Mouse (Mus musculus) lung, embryonic 14.5 days (tissue): Measurements from ENCODE around the gene Tsc1. TPM values are rescaled to one million over a fixed set of nuclear protein-coding genes. Genes with fewer than 3 reads are reported as not detected.

Source experiments
- ATAC-seq: fragments of 200-750 bp; cut with Nextera tagmentation; 2 replicates; pipeline ENCODE4 v1.8.0; 2017; ENCODE audit warnings: mild to moderate bottlenecking, moderate TSS enrichment, moderate library complexity; ENCODE audit not compliant: insufficient read depth
- DNase-seq: peaks from one replicate; pipeline ENCODE4 v3.0.0-alpha.2; 2015
- H3K27ac ChIP-seq: fragments of 300-500 bp; sonication (generic); 2 replicates; pipeline ENCODE4 v1.5.1; 2014; ENCODE audit warnings: low read depth, mild to moderate bottlenecking, moderate library complexity
- H3K27me3 ChIP-seq: fragments of 300-500 bp; sonication (generic); 2 replicates; pipeline ENCODE4 v1.6.1; 2014; ENCODE audit warnings: low read length, control low read depth; ENCODE audit not compliant: insufficient read depth
- H3K36me3 ChIP-seq: fragments of 300-500 bp; sonication (generic); 2 replicates; pipeline ENCODE4 v1.6.1; 2014; ENCODE audit warnings: control low read depth; ENCODE audit not compliant: insufficient read depth
- H3K4me1 ChIP-seq: fragments of 300-500 bp; sonication (generic); 2 replicates; pipeline ENCODE4 v1.6.1; 2014; ENCODE audit warnings: antibody characterized with exemption, control low read depth; ENCODE audit not compliant: insufficient read depth
- H3K4me2 ChIP-seq: fragments of 300-500 bp; sonication (generic); 2 replicates; pipeline ENCODE4 v1.6.1; 2014; ENCODE audit warnings: mild to moderate bottlenecking
- H3K4me3 ChIP-seq: fragments of 300-500 bp; sonication (generic); 2 replicates; pipeline ENCODE4 v1.5.1; 2014; ENCODE audit warnings: low read depth, low read length
- H3K9ac ChIP-seq: fragments of 300-500 bp; sonication (generic); 2 replicates; pipeline ENCODE4 v1.6.1; 2014
- H3K9me3 ChIP-seq: fragments of 300-500 bp; sonication (generic); 2 replicates; pipeline ENCODE4 v1.6.1; 2016; ENCODE audit warnings: low read depth, low read length, control low read depth
- CTCF ChIP-seq: IDR thresholded peaks from 2 replicates; pipeline ENCODE4 v1.5.1; 2016; ENCODE audit warnings: antibody characterized with exemption, low read depth
- WGBS: fragments of 180-500 bp; shearing (Covaris S2); extraction: QIAGEN DNeasy Blood & Tissue Kit; methylation state at CpG from one replicate; pipeline ENCODE4 v1.1.7; 2014; 5-methylcytosine and 5-hydroxymethylcytosine counted together
- polyA plus RNA-seq: library from polyadenylated mRNA; unstranded; fragments of >200 nt; fragmentation: Nextera tagmentation; extraction: Ambion mirVana; gene quantifications from 2 replicates; pipeline ENCODE4 v1.2.1, GENCODE M21; 2014

The Tsc1 gene
- polyA plus RNA-seq, 1 experiment from 2014 or later: 22.2 TPM

GRCm38 (mm10) chr2:28637106-28637845 lies 3.8 kb upstream of the Tsc1 start:
- H3K4me2 ChIP-seq: no peak overlapping the region
- no peak for TF ChIP-seq CTCF
- 48% methylated on average over 9 of the region's 9 CpGs for WGBS
- H3K27me3 ChIP-seq: no peaks in the 10 kb centered on the region
- H3K36me3 ChIP-seq: no peaks in the 10 kb centered on the region
- H3K27ac ChIP-seq: no peak overlapping the region
- H3K4me3 ChIP-seq: no peak overlapping the region
- H3K9me3 ChIP-seq: no peaks in the 10 kb centered on the region
- DNase-seq: peak; percentile 10
- H3K9ac ChIP-seq: no peak overlapping the region
- peaks cover 11% of the 10 kb centered on the region for H3K4me1 ChIP-seq
- no peak for ATAC-seq

- Histone ChIP-seq H3K4me2 (peak overlapping the region; percentile 48), H3K4me3 (peak overlapping the region; percentile 9; the same call in 1 of the 2 replicates), H3K27me3 (no peaks in the 10 kb centered on the region), H3K9ac (no peak overlapping the region), H3K9me3 (no peaks in the 10 kb centered on the region), H3K36me3 (no peaks in the 10 kb centered on the region), H3K27ac (peak overlapping the region; percentile 24; the same call in 1 of the 2 replicates), H3K4me1 (peaks cover 11% of the 10 kb centered on the region)
- no peak for ATAC-seq
- 20% methylated on average over 9 of the region's 9 CpGs for WGBS
- peak; percentile 49 for DNase-seq
- TF ChIP-seq CTCF: no peak
Observed at GRCm38 (mm10) chr2:28638352-28638751, 2.7 kb upstream of the Tsc1 start.

- H3K4me2 ChIP-seq: peak overlapping the region; percentile 48
- peak; percentile 69 for DNase-seq
- no peaks in the 10 kb centered on the region for H3K36me3 ChIP-seq
- H3K9me3 ChIP-seq: no peaks in the 10 kb centered on the region
- peak overlapping the region; percentile 30 for H3K27ac ChIP-seq
- no peak for TF ChIP-seq CTCF
- no peak for ATAC-seq
- H3K9ac ChIP-seq: no peak overlapping the region
- H3K4me1 ChIP-seq: peaks cover 11% of the 10 kb centered on the region
- H3K4me3 ChIP-seq: peak overlapping the region; percentile 9; the same call in 1 of the 2 replicates
- WGBS: 8% methylated on average over 9 of the region's 9 CpGs
- H3K27me3 ChIP-seq: no peaks in the 10 kb centered on the region
Observed at GRCm38 (mm10) chr2:28638886-28639285, 2.1 kb upstream of the Tsc1 start.

- H3K4me1 ChIP-seq: peaks cover 11% of the 10 kb centered on the region
- 51% methylated on average over 7 of the region's 7 CpGs for WGBS
- no peak overlapping the region for H3K4me2 ChIP-seq
- TF ChIP-seq CTCF: peak; percentile 44
- no peaks in the 10 kb centered on the region for H3K27me3 ChIP-seq
- no peak for ATAC-seq
- H3K9ac ChIP-seq: no peak overlapping the region
- no peaks in the 10 kb centered on the region for H3K9me3 ChIP-seq
- no peak overlapping the region for H3K4me3 ChIP-seq
- H3K36me3 ChIP-seq: no peaks in the 10 kb centered on the region
- no peak overlapping the region for H3K27ac ChIP-seq
- DNase-seq: peak; percentile 40
Observed at GRCm38 (mm10) chr2:28639794-28640193, 1.2 kb upstream of the Tsc1 start.

DNA sequence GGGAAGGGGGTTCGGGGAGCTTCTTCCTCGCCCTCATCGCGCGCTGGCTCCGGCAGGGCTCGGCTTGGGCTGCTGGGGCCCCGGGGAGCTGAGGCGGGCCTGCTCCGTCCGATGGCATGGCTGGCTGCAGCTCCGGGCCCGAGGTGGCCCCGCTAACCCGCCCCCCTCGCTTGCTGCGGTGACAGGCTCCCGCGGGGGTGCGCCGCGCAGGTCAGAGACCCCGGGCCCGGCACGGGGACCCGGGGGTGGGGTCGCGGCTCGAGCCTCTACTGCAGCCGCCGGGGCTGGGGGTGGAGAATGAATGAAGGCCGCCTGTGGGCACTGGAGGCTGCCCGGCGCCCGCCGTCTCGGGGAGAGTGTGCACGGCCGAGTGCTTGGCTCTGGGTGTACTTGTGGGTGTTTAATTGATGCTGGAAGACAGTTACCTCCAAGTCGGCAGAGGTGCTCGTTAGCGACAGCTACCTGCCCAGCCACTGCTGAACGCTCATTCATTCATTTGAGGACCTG lies 460 bp downstream of the Tsc1 start:
- Histone ChIP-seq H3K9me3 (no peaks in the 10 kb centered on the region), H3K4me3 (peak overlapping the region; percentile 99), H3K36me3 (no peaks in the 10 kb centered on the region), H3K9ac (peak overlapping the region; percentile 91), H3K27ac (peak overlapping the region; percentile 80; the same call in 1 of the 2 replicates), H3K4me2 (peak overlapping the region; percentile 90), H3K4me1 (peaks cover 11% of the 10 kb centered on the region), H3K27me3 (no peaks in the 10 kb centered on the region)
- TF ChIP-seq CTCF: no peak
- WGBS: under 1% methylated on average over 42 of the region's 43 CpGs
- ATAC-seq (peak; percentile 63), DNase-seq (peak; percentile 28)

GRCm38 (mm10) chr2:28643081-28643480 lies 2.1 kb downstream of the Tsc1 start:
- DNase-seq: no peak
- Histone ChIP-seq H3K36me3 (no peaks in the 10 kb centered on the region), H3K27ac (no peak overlapping the region), H3K4me3 (no peak overlapping the region), H3K9ac (no peak overlapping the region), H3K4me1 (peaks cover 11% of the 10 kb centered on the region), H3K27me3 (no peaks in the 10 kb centered on the region), H3K9me3 (no peaks in the 10 kb centered on the region), H3K4me2 (peak overlapping the region; percentile 12; the same call in 1 of the 2 replicates)
- 90% methylated on average over 3 of the region's 3 CpGs for WGBS
- no peak for ATAC-seq
- TF ChIP-seq CTCF: no peak

- DNase-seq: no peak
- no peak overlapping the region for H3K4me3 ChIP-seq
- H3K4me2 ChIP-seq: no peak overlapping the region
- H3K36me3 ChIP-seq: peaks cover 7% of the 10 kb centered on the region; the same call in 1 of the 2 replicates
- H3K9ac ChIP-seq: no peak overlapping the region
- no peaks in the 10 kb centered on the region for H3K9me3 ChIP-seq
- no peak for TF ChIP-seq CTCF
- no peaks in the 10 kb centered on the region for H3K27me3 ChIP-seq
- H3K27ac ChIP-seq: no peak overlapping the region
- H3K4me1 ChIP-seq: no peaks in the 10 kb centered on the region
- no peak for ATAC-seq
Observed at GRCm38 (mm10) chr2:28650526-28650925, 9.5 kb downstream of the Tsc1 start.
